In the genomic region with DNA sequence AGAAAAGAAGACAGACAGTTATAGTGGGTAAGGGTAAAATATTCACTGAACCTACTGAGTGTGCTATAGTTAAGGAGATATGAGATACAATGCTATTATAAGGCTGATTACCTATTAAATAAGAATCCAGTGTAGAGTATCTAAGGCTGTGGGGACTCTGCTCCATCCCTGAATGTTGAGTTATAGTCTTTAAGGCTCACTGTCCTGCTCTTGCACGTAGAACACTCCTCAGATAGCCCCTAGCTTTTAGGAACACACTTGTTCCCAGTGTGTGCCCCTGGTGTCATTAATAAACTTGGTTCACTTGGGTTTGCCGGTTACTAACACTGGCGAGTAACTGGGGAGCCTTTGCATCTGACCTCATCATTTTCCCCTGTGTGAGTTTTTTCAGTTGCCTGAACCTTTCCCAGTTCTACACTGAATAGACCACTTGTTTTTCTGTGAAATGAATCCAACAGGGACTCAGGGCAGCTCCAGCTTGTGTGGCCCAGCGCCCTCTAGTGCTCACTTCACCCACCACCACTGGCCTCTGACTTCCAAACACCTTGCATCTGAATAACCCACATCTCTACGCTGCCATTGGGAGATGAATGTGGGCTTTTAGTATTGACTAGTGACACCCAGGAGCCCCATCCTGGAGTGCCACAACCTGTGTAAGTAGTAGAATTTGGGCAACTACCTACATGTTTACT, we compare ENCODE assay signal across 9 mouse cellular contexts. TPM values are rescaled to one million over a fixed set of nuclear protein-coding genes. Genes with fewer than 3 reads are reported as not detected.
A peak's percentile ranks its signal among the peaks of the same experiment; 100 is the strongest.
DNase-seq lines count a peak whose midpoint lies in the region; ATAC-seq and TF ChIP-seq lines count a peak whose summit lies in the region.
"Had no signal": no experiment of that assay in that cellular context is flagged by ENCODE, and none has a peak within 500 bp of the region (broad histone marks: within the 10 kb centered on the region; RNA-seq: fewer than 3 reads in every experiment).

No protein-coding gene starts in this region.

- no peaks in the 10 kb centered on the region for H3K36me3 ChIP-seq in intestine, postnatal 0 days (ENCODE audit: control insufficient read depth, insufficient read depth)
- no peaks in the 10 kb centered on the region for H3K36me3 ChIP-seq in midbrain, embryonic 12.5 days

- no peak overlapping the region for H3K4me2 ChIP-seq in intestine, postnatal 0 days (replicated peaks; ENCODE audit: low read depth)
- H3K4me2 ChIP-seq in midbrain, embryonic 12.5 days (replicated peaks), result no peak overlapping the region

- ATAC-seq in granulocyte monocyte progenitor cell, adult 5-6 weeks (replicated peaks; ENCODE audit: poor library complexity, severe bottlenecking), result peak; percentile 89
- peak; percentile 82 for ATAC-seq in intestine, postnatal 0 days
- ATAC-seq in midbrain, embryonic 12.5 days (ENCODE audit: low FRiP score, low read depth), result peak; percentile 87; the same call in 1 of the 2 replicates

- WGBS in intestine, postnatal 0 days, result 24% methylated on average over 5 of the region's 5 CpGs
- 28% methylated on average over 5 of the region's 5 CpGs for WGBS in midbrain, embryonic 12.5 days

- H3K9me3 ChIP-seq in intestine, postnatal 0 days (ENCODE audit: control insufficient read depth), result no peaks in the 10 kb centered on the region
- H3K9me3 ChIP-seq in midbrain, embryonic 12.5 days, result no peaks in the 10 kb centered on the region

- no peak overlapping the region for H3K4me3 ChIP-seq in intestine, postnatal 0 days (ENCODE audit: low read depth, low read length)
- no peak overlapping the region for H3K4me3 ChIP-seq in midbrain, embryonic 12.5 days
- H3K4me3 ChIP-seq: erythroblast, embryonic 14.5 days had no signal

- DNase-seq in 3T3-L1 (ENCODE audit: low read depth, low spot score), result peak; percentile 70
- DNase-seq in adrenal gland, adult 2 months, result peak; percentile 75
- DNase-seq in embryo, embryonic 11.5 days (ENCODE audit: low read depth, low spot score), result peak; percentile 56
- DNase-seq in left cerebral cortex, postnatal 36 days (ENCODE audit: low spot score in 2 of 2), result peak; percentile 51 to 61
- peak; percentile 54 to 81 for DNase-seq in spleen, postnatal 4 days (ENCODE audit: low spot score in 2 of 2)

- H3K4me1 ChIP-seq in intestine, postnatal 0 days (replicated peaks; ENCODE audit: control insufficient read depth, insufficient read depth, low read length), result no peaks in the 10 kb centered on the region
- no peaks in the 10 kb centered on the region for H3K4me1 ChIP-seq in midbrain, embryonic 12.5 days

- no peak overlapping the region for H3K27ac ChIP-seq in intestine, postnatal 0 days (ENCODE audit: low read depth, low read length)
- no peak overlapping the region for H3K27ac ChIP-seq in midbrain, embryonic 12.5 days (replicated peaks)

- no peaks in the 10 kb centered on the region for H3K27me3 ChIP-seq in intestine, postnatal 0 days (replicated peaks; ENCODE audit: control insufficient read depth, insufficient read depth, low read length)
- H3K27me3 ChIP-seq in midbrain, embryonic 12.5 days, result no peaks in the 10 kb centered on the region

- peak; percentile 93 for TF ChIP-seq CTCF in intestine, postnatal 0 days (IDR thresholded peaks at IDR 0.05; ENCODE audit: low read depth)

- intact Hi-C loops in left cerebral cortex, postnatal 36 days (cut with DNase I), result loop anchor here (2.0 kb wide), 2 partner anchors 34 to 58 kb away; partner anchors contain the start of genes Dgkq and Fgfrl1

- H3K9ac ChIP-seq in intestine, postnatal 0 days (ENCODE audit: low read depth, low read length), result no peak overlapping the region
- no peak overlapping the region for H3K9ac ChIP-seq in midbrain, embryonic 12.5 days (replicated peaks)

RNA-seq across cellular contexts. Expression of gene Fgfrl1, which starts 34.5 kb away (rescaled TPM):
- total RNA-seq in adrenal gland, adult 2 months (2021), result 10 to 100 TPM; 21.5 to 48.5 TPM
- polyA plus RNA-seq in adrenal gland, adult 2 months (2012; rRNA removed), result 72.1 and 103 TPM in 2 replicates
- 2.0 and 5.1 TPM in 2 replicates for total RNA-seq in granulocyte monocyte progenitor cell, adult 5-6 weeks (2014; fragmentation: Nextera tagmentation)
- 0.86 and 1.5 TPM in 2 replicates for total RNA-seq in granulocyte monocyte progenitor cell, adult 5-6 weeks (2017)
- polyA plus RNA-seq in intestine, postnatal 0 days (2015; fragmentation: Nextera tagmentation; extraction: Ambion mirVana), result 14.8 and 14.9 TPM in 2 replicates
- total RNA-seq in left cerebral cortex, postnatal 36 days (2021), result 10 to 100 TPM; 16.4 to 23.8 TPM
- 16.9 and 19.6 TPM in 2 replicates for polyA plus RNA-seq in midbrain, embryonic 12.5 days (2016; fragmentation: Nextera tagmentation; extraction: Ambion mirVana)

RNA-seq across cellular contexts. Expression of gene Rnf212, which starts 48.1 kb away (rescaled TPM):
- total RNA-seq in adrenal gland, adult 2 months (2021), result not detected
- polyA plus RNA-seq in adrenal gland, adult 2 months (2012; rRNA removed), result not detected in 2 replicates
- not detected in 2 replicates for total RNA-seq in granulocyte monocyte progenitor cell, adult 5-6 weeks (2014; fragmentation: Nextera tagmentation)
- total RNA-seq in granulocyte monocyte progenitor cell, adult 5-6 weeks (2017), result not detected in 2 replicates
- 0.71 and 1.2 TPM in 2 replicates for polyA plus RNA-seq in intestine, postnatal 0 days (2015; fragmentation: Nextera tagmentation; extraction: Ambion mirVana)
- not detected for total RNA-seq in left cerebral cortex, postnatal 36 days (2021)
- polyA plus RNA-seq in midbrain, embryonic 12.5 days (2016; fragmentation: Nextera tagmentation; extraction: Ambion mirVana), result 0.37 TPM in 1 of 2 replicates, not detected in the other

RNA-seq across cellular contexts. Expression of gene Slc26a1, which starts 51.3 kb away (rescaled TPM):
- under 1 TPM; 0.21 to 0.81 TPM for total RNA-seq in adrenal gland, adult 2 months (2021)
- polyA plus RNA-seq in adrenal gland, adult 2 months (2012; rRNA removed), result 0.21 and 0.85 TPM in 2 replicates
- total RNA-seq in granulocyte monocyte progenitor cell, adult 5-6 weeks (2014; fragmentation: Nextera tagmentation), result not detected in 2 replicates
- total RNA-seq in granulocyte monocyte progenitor cell, adult 5-6 weeks (2017), result 0.10 TPM in 1 of 2 replicates, not detected in the other
- 1.9 and 2.1 TPM in 2 replicates for polyA plus RNA-seq in intestine, postnatal 0 days (2015; fragmentation: Nextera tagmentation; extraction: Ambion mirVana)
- under 1 TPM; 0.93 to 0.94 TPM for total RNA-seq in left cerebral cortex, postnatal 36 days (2021)
- 1.7 and 1.9 TPM in 2 replicates for polyA plus RNA-seq in midbrain, embryonic 12.5 days (2016; fragmentation: Nextera tagmentation; extraction: Ambion mirVana)

RNA-seq across cellular contexts. Expression of gene Dgkq, which starts 57.2 kb away (rescaled TPM):
- total RNA-seq in adrenal gland, adult 2 months (2021), result 10 to 100 TPM; 13.6 to 20.7 TPM
- 20.8 and 22.0 TPM in 2 replicates for polyA plus RNA-seq in adrenal gland, adult 2 months (2012; rRNA removed)
- 9.3 and 9.5 TPM in 2 replicates for total RNA-seq in granulocyte monocyte progenitor cell, adult 5-6 weeks (2014; fragmentation: Nextera tagmentation)
- total RNA-seq in granulocyte monocyte progenitor cell, adult 5-6 weeks (2017), result 8.3 and 9.1 TPM in 2 replicates
- 10.3 and 13.6 TPM in 2 replicates for polyA plus RNA-seq in intestine, postnatal 0 days (2015; fragmentation: Nextera tagmentation; extraction: Ambion mirVana)
- total RNA-seq in left cerebral cortex, postnatal 36 days (2021), result 10 to 100 TPM; 40.5 to 57.7 TPM
- 21.2 and 21.7 TPM in 2 replicates for polyA plus RNA-seq in midbrain, embryonic 12.5 days (2016; fragmentation: Nextera tagmentation; extraction: Ambion mirVana)
